Mouse (Mus musculus) forebrain, embryonic 14.5 days (tissue): Measurements from ENCODE around the gene Lhfp. TPM values are rescaled to one million over a fixed set of nuclear protein-coding genes. Genes with fewer than 3 reads are reported as not detected.

ENCODE experiments used
- ATAC-seq: fragments of 200-750 bp; cut with Nextera tagmentation; 2 replicates; pipeline ENCODE4 v1.8.0; 2017; ENCODE audit warnings: mild to moderate bottlenecking, moderate library complexity
- DNase-seq: peaks from one replicate; pipeline ENCODE4 v3.0.0-alpha.2; 2015; ENCODE audit warnings: low spot score
- H3K27ac ChIP-seq: fragments of 300-500 bp; sonication (generic); 2 replicates; pipeline ENCODE4 v1.5.1; 2014; ENCODE audit warnings: low read depth, mild to moderate bottlenecking, control low read depth, low read length, moderate library complexity
- H3K27me3 ChIP-seq: fragments of 300-500 bp; sonication (generic); replicated peaks from 2 replicates; pipeline ENCODE4 v1.6.1; 2014; ENCODE audit warnings: low read length, control low read depth, mixed read lengths; ENCODE audit not compliant: control insufficient read depth, insufficient read depth
- H3K36me3 ChIP-seq: fragments of 300-500 bp; sonication (generic); 2 replicates; pipeline ENCODE4 v1.6.1; 2014; ENCODE audit warnings: low read length, control low read depth; ENCODE audit not compliant: control insufficient read depth, insufficient read depth
- H3K4me1 ChIP-seq: fragments of 300-500 bp; sonication (generic); 2 replicates; pipeline ENCODE4 v1.6.1; 2014; ENCODE audit warnings: antibody characterized with exemption, low read length, control low read depth; ENCODE audit not compliant: control insufficient read depth, insufficient read depth
- H3K4me2 ChIP-seq: fragments of 300-500 bp; sonication (generic); 2 replicates; pipeline ENCODE4 v1.6.1; 2014; ENCODE audit warnings: mild to moderate bottlenecking, control low read depth, low read length
- H3K4me3 ChIP-seq: fragments of 300-500 bp; sonication (generic); 2 replicates; pipeline ENCODE4 v1.5.1; 2014; ENCODE audit warnings: low read depth, low read length, control low read depth
- H3K9ac ChIP-seq: fragments of 300-500 bp; sonication (generic); 2 replicates; pipeline ENCODE4 v1.6.1; 2014; ENCODE audit warnings: mild to moderate bottlenecking, low read length, control low read depth, moderate library complexity
- H3K9me3 ChIP-seq: fragments of 300-500 bp; sonication (generic); replicated peaks from 2 replicates; pipeline ENCODE4 v1.6.1; 2016; ENCODE audit warnings: low read length, control low read depth, mixed read lengths; ENCODE audit not compliant: control insufficient read depth
- WGBS: fragments of 180-500 bp; shearing (Covaris S2); extraction: QIAGEN DNeasy Blood & Tissue Kit; methylation state at CpG from one replicate; pipeline ENCODE4 v1.1.7; 2014; 5-methylcytosine and 5-hydroxymethylcytosine counted together
- polyA plus RNA-seq: library from polyadenylated mRNA; unstranded; fragments of >200 nt; fragmentation: Nextera tagmentation; extraction: Ambion mirVana; gene quantifications from 2 replicates; pipeline ENCODE4 v1.2.1, GENCODE M21; 2014

Gene Lhfp
- polyA plus RNA-seq, 1 experiment from 2014 or later: 37.4 TPM

- Histone ChIP-seq H3K4me2 (no peak overlapping the region), H3K4me1 (no peaks in the 10 kb centered on the region), H3K9ac (no peak overlapping the region), H3K9me3 (no peaks in the 10 kb centered on the region), H3K4me3 (no peak overlapping the region), H3K27ac (no peak overlapping the region), H3K27me3 (no peaks in the 10 kb centered on the region), H3K36me3 (no peaks in the 10 kb centered on the region)
- DNase-seq: no peak
- ATAC-seq: no peak
- 95% methylated on average over 6 of the region's 6 CpGs for WGBS
Measured at GRCm38 (mm10) chr3:53119978-53120377, 78.7 kb downstream of the Lhfp start.

GRCm38 (mm10) chr3:53125495-53125894 is 84.2 kb downstream of the Lhfp start:
- H3K27me3 ChIP-seq: no peaks in the 10 kb centered on the region
- no peak overlapping the region for H3K27ac ChIP-seq
- H3K4me1 ChIP-seq: no peaks in the 10 kb centered on the region
- 80% methylated on average over 8 of the region's 8 CpGs for WGBS
- H3K4me2 ChIP-seq: no peak overlapping the region
- H3K9me3 ChIP-seq: no peaks in the 10 kb centered on the region
- DNase-seq (no peak), ATAC-seq (no peak)
- no peak overlapping the region for H3K9ac ChIP-seq
- H3K36me3 ChIP-seq: no peaks in the 10 kb centered on the region
- H3K4me3 ChIP-seq: no peak overlapping the region

GRCm38 (mm10) chr3:53138785-53139184 is 97.5 kb downstream of the Lhfp start:
- H3K9ac ChIP-seq: no peak overlapping the region
- ATAC-seq (no peak), DNase-seq (no peak)
- no peak overlapping the region for H3K4me2 ChIP-seq
- H3K27ac ChIP-seq: no peak overlapping the region
- no peaks in the 10 kb centered on the region for H3K4me1 ChIP-seq
- no peaks in the 10 kb centered on the region for H3K27me3 ChIP-seq
- no peak overlapping the region for H3K4me3 ChIP-seq
- H3K36me3 ChIP-seq: no peaks in the 10 kb centered on the region
- 96% methylated on average over 2 of the region's 2 CpGs for WGBS
- H3K9me3 ChIP-seq: no peaks in the 10 kb centered on the region

GRCm38 (mm10) chr3:53139205-53139604 is 97.9 kb downstream of the Lhfp start:
- Histone ChIP-seq H3K27me3 (no peaks in the 10 kb centered on the region), H3K9me3 (no peaks in the 10 kb centered on the region), H3K4me1 (no peaks in the 10 kb centered on the region), H3K9ac (no peak overlapping the region), H3K36me3 (no peaks in the 10 kb centered on the region), H3K4me3 (no peak overlapping the region), H3K27ac (no peak overlapping the region), H3K4me2 (no peak overlapping the region)
- DNase-seq: no peak
- no peak for ATAC-seq

- no peaks in the 10 kb centered on the region for H3K27me3 ChIP-seq
- no peaks in the 10 kb centered on the region for H3K36me3 ChIP-seq
- no peaks in the 10 kb centered on the region for H3K4me1 ChIP-seq
- no peak overlapping the region for H3K4me3 ChIP-seq
- no peak overlapping the region for H3K9ac ChIP-seq
- no peaks in the 10 kb centered on the region for H3K9me3 ChIP-seq
- H3K4me2 ChIP-seq: no peak overlapping the region
- H3K27ac ChIP-seq: no peak overlapping the region
- DNase-seq (no peak), ATAC-seq (no peak)
- 92% methylated on average over 5 of the region's 5 CpGs for WGBS
Measured at GRCm38 (mm10) chr3:53139642-53140041, 98.3 kb downstream of the Lhfp start.

- Histone ChIP-seq H3K4me2 (no peak overlapping the region), H3K9me3 (no peaks in the 10 kb centered on the region), H3K4me3 (no peak overlapping the region), H3K9ac (no peak overlapping the region), H3K27me3 (no peaks in the 10 kb centered on the region), H3K4me1 (no peaks in the 10 kb centered on the region), H3K27ac (no peak overlapping the region), H3K36me3 (no peaks in the 10 kb centered on the region)
- no peak for ATAC-seq
- WGBS: 52% methylated on average over 9 of the region's 9 CpGs
- DNase-seq: no peak
Measured at GRCm38 (mm10) chr3:53142528-53142927, 101.2 kb downstream of the Lhfp start.

- H3K4me1 ChIP-seq: no peaks in the 10 kb centered on the region
- DNase-seq: no peak
- H3K4me2 ChIP-seq: no peak overlapping the region
- no peak overlapping the region for H3K27ac ChIP-seq
- H3K36me3 ChIP-seq: no peaks in the 10 kb centered on the region
- H3K4me3 ChIP-seq: no peak overlapping the region
- no peak for ATAC-seq
- H3K27me3 ChIP-seq: no peaks in the 10 kb centered on the region
- no peak overlapping the region for H3K9ac ChIP-seq
- H3K9me3 ChIP-seq: no peaks in the 10 kb centered on the region
- WGBS: 30% methylated on average over 2 of the region's 2 CpGs
Measured at GRCm38 (mm10) chr3:53145526-53145925, 104.2 kb downstream of the Lhfp start.

GRCm38 (mm10) chr3:53145946-53146345 is 104.6 kb downstream of the Lhfp start:
- H3K9ac ChIP-seq: no peak overlapping the region
- WGBS: 86% methylated on average over 5 of the region's 5 CpGs
- no peaks in the 10 kb centered on the region for H3K4me1 ChIP-seq
- H3K9me3 ChIP-seq: no peaks in the 10 kb centered on the region
- no peak for DNase-seq
- no peak overlapping the region for H3K4me3 ChIP-seq
- no peaks in the 10 kb centered on the region for H3K27me3 ChIP-seq
- no peak overlapping the region for H3K4me2 ChIP-seq
- no peaks in the 10 kb centered on the region for H3K36me3 ChIP-seq
- no peak for ATAC-seq
- no peak overlapping the region for H3K27ac ChIP-seq

GRCm38 (mm10) chr3:53147001-53147400 is 105.7 kb downstream of the Lhfp start:
- Histone ChIP-seq H3K27me3 (no peaks in the 10 kb centered on the region), H3K4me1 (no peaks in the 10 kb centered on the region), H3K4me2 (no peak overlapping the region), H3K9ac (no peak overlapping the region), H3K36me3 (no peaks in the 10 kb centered on the region), H3K4me3 (no peak overlapping the region), H3K27ac (no peak overlapping the region), H3K9me3 (no peaks in the 10 kb centered on the region)
- WGBS: 85% methylated on average over 5 of the region's 5 CpGs
- ATAC-seq: no peak
- DNase-seq: no peak

- Histone ChIP-seq H3K9me3 (no peaks in the 10 kb centered on the region), H3K36me3 (no peaks in the 10 kb centered on the region), H3K4me3 (no peak overlapping the region), H3K27ac (no peak overlapping the region), H3K4me1 (no peaks in the 10 kb centered on the region), H3K27me3 (no peaks in the 10 kb centered on the region), H3K4me2 (no peak overlapping the region), H3K9ac (no peak overlapping the region)
- no peak for DNase-seq
- ATAC-seq: no peak
- WGBS: 84% methylated on average over 3 of the region's 3 CpGs
Measured at GRCm38 (mm10) chr3:53148751-53149150, 107.4 kb downstream of the Lhfp start.
